Mouse (Mus musculus): ENCODE data around the gene Pgm2. TPM values are rescaled to one million over a fixed set of nuclear protein-coding genes. Genes with fewer than 3 reads are reported as not detected.

Pgm2 gene
- total RNA-seq, 4 experiments from 2014 or later: 0.97 to 2.4 (median 1.4) TPM

Small RNAs within 50 kb of the gene (microRNA-seq; reads per million reads assigned to microRNA genes)
- gene Gm22395 (not detected), gene Gm23967 (not detected)

Other genes with a start within 250 kb of the Pgm2 start
- 10 to 100 TPM in 3 of 4 experiments, 1 to 10 TPM in 1; 9.9 to 11.8 (median 11.0) TPM for gene Rell1, start 124.1 kb upstream of the Pgm2 start, total RNA-seq (2022)
- gene Tbc1d1, start 63.4 kb downstream of the Pgm2 start, total RNA-seq (2022): 100 to 1,000 TPM in 1 of 4 experiments, 10 to 100 TPM in 3; 52.4 to 135 (median 62.0) TPM